Mouse (Mus musculus) frontal cortex, adult 2 months (tissue): Measurements from ENCODE around the gene Filip1. TPM values are rescaled to one million over a fixed set of nuclear protein-coding genes. Genes with fewer than 3 reads are reported as not detected.
A peak's percentile ranks its signal among the peaks of the same experiment; 100 is the strongest.

Source experiments
- DNase-seq, 2 experiments: peaks; one replicate each; pipeline ENCODE4 v3.0.0; 2022; ENCODE audit warnings: low spot score in 1 of 2; ENCODE audit errors: extremely low spot score in 1 of 2
- polyA plus RNA-seq: library from polyadenylated mRNA; depleted of rRNA; stranded (reverse); fragments of >200 nt; gene quantifications from 2 replicates; pipeline ENCODE4 v1.2.3, GENCODE M21; 2012

Gene Filip1
- polyA plus RNA-seq, 1 experiment = 10.0 TPM

DNA sequence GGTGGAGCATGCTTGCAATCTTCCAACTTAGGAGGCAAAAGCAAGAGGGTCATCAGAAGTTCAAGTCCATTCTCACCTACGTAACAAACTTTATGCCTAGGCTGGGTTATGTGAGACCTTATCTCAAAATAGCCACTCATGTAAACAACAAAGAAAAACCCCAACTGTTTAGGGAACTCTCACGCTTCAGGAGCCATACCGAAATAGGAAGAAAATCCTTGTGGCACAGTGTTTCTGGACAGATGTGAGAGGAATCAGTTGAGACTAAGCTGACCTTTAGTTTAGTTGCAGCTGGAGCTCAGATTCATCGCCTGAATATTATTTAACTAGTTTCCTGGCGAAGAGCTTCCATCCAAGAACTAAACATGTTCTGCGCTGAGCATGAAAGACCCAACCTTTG lies 170.0 kb downstream of the Filip1 start:
- no peak for DNase-seq

- DNase-seq = no peak
Measured at GRCm38 (mm10) chr9:79842028-79842427, 170.6 kb downstream of the Filip1 start.

GRCm38 (mm10) chr9:79831294-79831693 lies 181.4 kb downstream of the Filip1 start:
- no peak for DNase-seq

GRCm38 (mm10) chr9:79830874-79831273 lies 181.8 kb downstream of the Filip1 start:
- DNase-seq = no peak

- no peak for DNase-seq
Measured at GRCm38 (mm10) chr9:79829842-79830800, 182.5 kb downstream of the Filip1 start.

- DNase-seq = no peak
Measured at GRCm38 (mm10) chr9:79827072-79827471, 185.6 kb downstream of the Filip1 start.

DNA sequence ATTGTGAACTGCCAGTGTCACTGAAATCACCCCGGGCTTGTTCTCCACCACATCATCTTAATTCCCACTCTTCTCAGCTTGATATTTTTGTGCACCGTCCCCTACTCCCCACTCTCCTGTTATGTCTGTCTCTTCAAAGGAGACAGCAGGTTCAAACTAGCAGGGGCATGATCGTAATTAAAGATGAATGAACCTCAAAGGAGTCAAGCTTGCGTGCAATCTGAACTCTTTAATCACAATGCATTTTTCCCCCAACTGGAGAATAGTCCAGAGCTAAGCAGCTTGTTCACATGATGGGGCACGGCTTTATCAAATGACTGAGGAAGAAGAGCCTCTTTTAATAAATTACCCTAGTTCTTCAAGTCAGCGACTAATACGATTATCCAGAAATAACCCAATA lies 187.1 kb downstream of the Filip1 start:
- DNase-seq = no peak

DNA sequence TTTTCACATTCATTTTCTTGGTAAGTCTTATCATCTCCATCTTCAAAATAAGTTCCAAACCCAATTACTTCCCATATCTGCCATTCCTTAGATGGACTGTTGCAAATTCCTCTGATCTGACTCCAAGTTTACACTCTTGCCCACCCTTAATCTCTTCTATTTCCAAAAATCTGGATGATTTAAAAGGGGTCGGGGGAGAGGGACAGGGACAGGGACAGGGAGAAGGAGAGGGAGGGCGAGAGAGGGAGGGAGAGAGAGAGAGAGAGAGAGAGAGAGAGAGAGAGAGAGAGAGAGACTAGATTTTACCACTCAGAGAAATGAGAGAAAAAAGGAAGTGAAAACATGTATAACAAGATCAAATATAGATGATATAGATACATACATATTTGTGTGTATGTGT lies 188.8 kb downstream of the Filip1 start:
- no peak for DNase-seq

DNA sequence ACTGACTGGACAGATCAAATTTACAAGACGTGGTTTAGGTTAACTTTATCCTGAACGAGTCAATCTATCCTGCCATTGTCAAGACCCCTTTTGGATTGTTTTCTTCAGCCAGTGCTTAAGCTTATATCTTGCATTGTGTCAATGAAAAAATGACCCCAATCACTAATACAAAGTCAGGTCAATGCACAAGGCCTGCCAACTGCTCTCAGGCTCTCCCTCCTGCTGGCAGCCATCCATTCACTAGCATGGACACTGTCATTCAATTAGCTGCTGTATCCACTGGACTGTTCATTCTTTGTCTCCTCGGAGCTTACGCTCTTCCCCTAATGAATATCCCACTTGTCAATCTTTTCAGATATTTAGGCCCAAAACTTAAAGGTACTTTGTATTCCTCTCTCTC lies 189.2 kb downstream of the Filip1 start:
- no peak for DNase-seq

GRCm38 (mm10) chr9:79816464-79816863 lies 196.2 kb downstream of the Filip1 start:
- no peak for DNase-seq

- DNase-seq = no peak
Measured at GRCm38 (mm10) chr9:79816013-79816412, 196.6 kb downstream of the Filip1 start.

- DNase-seq = no peak
Measured at GRCm38 (mm10) chr9:79814592-79814991, 198.1 kb downstream of the Filip1 start.

DNA sequence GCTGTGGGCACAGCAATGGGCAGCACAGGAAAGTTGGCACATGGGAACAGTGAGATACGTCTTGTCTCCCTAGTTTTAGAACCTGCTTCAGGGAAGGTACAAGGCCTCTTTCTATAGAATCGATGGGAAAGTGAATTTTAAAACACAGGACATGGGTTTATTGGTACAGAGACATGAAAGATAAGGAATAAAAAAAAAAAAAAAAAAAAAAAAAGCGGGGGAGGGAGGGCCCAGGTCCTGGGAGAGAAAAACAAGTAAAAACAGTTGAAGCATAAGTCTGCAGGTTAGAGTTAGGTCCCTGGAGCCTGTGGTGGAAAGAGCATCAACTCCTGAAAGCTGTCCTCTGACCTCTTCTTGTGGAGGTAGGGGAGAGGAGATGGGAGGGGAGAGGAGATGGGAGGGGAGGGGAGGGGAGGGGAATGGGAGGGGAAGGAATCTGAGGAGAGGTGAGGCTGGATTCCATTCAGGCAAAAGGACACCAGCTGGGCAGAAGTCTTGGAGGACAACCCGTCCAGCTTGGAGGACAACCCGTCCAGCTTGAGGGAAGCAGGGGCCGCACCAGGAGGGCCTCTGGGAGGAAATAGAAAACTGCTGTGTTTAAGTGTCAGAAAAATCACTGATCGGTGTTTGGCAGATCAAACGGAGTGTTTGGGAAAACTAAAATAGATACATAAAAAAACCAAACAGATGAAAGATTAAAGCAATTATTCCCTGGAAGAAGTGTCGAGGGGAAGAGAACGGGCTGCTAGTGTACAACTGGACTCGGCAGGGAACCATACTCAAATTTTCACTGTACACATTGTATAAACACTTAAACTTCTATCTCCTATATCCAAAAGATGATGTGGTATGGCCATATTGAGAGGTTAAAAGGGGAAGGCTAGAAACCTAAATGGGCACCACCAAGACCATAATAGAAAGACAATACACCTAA lies 201.4 kb downstream of the Filip1 start:
- no peak for DNase-seq

DNA sequence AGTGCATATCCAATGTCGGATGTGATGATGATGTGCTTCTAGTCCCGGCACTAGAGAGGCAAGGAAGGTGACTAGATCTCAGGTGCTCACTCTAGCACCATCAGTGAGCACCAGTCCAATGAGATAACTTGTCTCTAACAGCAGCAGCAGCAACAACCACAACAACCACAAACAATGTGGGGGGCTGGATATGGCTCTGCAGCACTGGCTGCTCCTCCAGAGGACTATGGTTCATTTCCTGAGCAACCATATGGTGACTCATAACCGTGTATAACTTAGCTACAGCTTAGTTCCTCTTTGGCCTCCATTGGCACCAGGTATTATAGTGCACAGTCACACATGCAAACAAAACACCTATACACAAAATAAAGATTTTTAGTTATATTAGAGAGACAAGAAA lies 202.1 kb downstream of the Filip1 start:
- DNase-seq = no peak

GRCm38 (mm10) chr9:79809411-79809810 lies 203.2 kb downstream of the Filip1 start:
- no peak for DNase-seq

DNA sequence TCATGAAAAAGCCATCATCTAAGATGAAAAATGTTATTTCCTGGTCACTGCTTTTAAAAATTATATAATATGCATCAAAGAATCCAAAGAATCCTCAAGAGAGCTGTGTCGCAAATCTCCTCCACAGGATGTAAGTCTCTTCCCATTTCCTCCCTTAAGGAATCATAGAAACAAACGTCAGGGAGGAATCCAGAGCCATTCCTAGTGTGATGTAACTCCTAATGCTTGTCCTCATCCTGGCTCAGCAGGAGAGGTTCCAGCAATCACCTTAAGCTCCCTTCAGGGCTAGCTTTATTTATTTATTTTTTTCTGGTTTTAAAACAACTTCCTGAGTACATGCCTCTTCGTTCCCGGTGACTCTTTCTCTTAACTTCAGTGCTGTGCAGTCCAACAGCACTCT lies 205.5 kb downstream of the Filip1 start:
- DNase-seq = no peak

GRCm38 (mm10) chr9:79806317-79807075 lies 206.2 kb downstream of the Filip1 start:
- DNase-seq = peak in 1 of 2 experiments; percentile 84

- DNase-seq = no peak
Measured at GRCm38 (mm10) chr9:79805426-79805825, 207.2 kb downstream of the Filip1 start.

DNA sequence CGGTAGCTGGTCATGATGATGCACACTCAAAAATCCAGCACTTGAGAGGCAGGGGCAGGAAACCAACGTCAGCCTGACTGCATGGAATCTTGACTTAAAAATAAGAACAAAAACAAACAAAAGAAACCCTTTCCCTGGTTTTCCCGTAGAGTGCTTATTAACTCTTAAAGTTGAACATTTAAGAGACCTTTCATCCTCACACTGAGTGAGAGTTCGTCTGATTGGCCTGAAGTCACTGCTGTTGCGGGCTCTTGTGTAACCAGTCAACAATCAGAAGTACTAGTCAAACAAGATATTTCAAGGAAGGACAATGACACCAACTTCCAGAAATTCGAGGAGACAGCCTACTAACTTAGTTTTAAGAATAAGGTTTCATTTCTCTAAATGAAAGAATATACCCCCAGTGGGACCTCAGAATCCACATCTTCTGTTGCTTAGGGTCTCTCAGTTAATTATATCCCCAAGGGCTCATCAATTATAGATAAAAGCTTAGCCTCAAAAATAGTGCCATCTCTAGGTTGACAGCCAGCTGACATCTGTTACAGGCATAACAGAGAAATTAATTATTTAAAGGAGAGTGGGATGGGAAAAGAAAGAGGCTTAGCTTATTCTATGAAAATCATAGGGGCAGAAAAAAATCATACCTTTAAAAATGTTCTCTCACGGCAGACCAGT lies 216.1 kb downstream of the Filip1 start:
- DNase-seq = no peak

DNA sequence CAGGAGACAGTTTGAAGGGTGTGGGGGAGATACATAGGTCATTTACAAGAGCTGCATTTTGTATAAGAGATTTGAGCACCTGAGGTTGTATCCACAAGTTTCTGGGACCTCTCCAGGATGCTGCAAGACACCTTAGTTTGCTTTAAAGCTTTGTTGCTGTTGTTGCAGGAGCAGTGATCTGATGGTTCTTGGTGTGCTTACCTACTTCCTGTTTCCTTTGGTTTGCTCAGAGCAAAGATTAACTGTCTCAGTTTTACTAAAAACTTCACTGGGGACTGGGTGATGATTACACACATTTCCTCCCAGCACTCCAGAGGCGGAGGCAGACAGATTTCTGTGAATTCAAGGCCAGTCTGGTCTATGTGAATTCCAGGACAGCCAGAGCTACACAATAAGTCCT lies 217.6 kb downstream of the Filip1 start:
- DNase-seq = no peak
